Mouse (Mus musculus): ENCODE results near the gene Rab27a. TPM values are rescaled to one million over a fixed set of nuclear protein-coding genes. Genes with fewer than 3 reads are reported as not detected.
"Not testable (repeated sequence)": the region's sequence is repeated elsewhere in the genome, so short reads cannot be mapped to it uniquely, and the experiment has no call there.

Rab27a gene
- total and polyA plus RNA-seq, 3 experiments, result 14.8 to 25.6 (median 20.0) TPM

DNA sequence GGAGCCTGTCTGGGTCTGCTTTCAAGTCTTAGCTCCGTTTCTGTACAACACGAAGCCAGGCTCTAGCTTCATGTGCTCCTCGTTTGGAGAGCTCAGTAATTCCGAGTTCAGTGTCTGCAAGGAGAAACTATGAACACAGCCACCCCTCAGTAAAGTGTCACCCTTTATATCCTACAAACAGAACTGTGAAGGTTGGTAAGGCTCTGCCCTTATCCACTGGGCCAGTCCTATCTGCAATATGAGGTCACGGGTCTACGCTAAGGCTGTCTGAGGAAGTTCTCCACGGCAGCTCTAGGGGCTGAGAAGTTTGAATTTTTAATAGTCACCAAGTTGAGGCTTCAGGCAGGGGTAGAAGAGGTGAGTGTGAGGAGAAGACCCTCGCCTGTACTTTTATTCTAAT is 27.8 kb downstream of the Rab27a start:
- H3K79me2 ChIP-seq (replicated peaks; ENCODE audit: control insufficient read depth, extremely low read depth, insufficient read depth, poor library complexity, severe bottlenecking), result no peaks in the 10 kb centered on the region; the same call in 1 of the 2 replicates
- H3K9me3 ChIP-seq (replicated peaks; ENCODE audit: low read length), result peaks cover 1% of the 10 kb centered on the region
- H3K27me3 ChIP-seq (replicated peaks), result no peaks in the 10 kb centered on the region
- peaks cover 8 to 26% of the 10 kb centered on the region in 2 experiments for H3K4me1 ChIP-seq (ENCODE audit: control insufficient read depth in 1 of 2, insufficient read depth in 2 of 2)
- dilution Hi-C loops (cut with MboI; ENCODE audit: extremely low pct_ligation_motif_present, extremely low pct_unique_long_range_greater_than_20kb, low sequenced_read_pairs) (no loop called here), in situ Hi-C loops (cut with MboI; ENCODE audit: low pct_ligation_motif_present, low pct_unique_long_range_greater_than_20kb, low sequenced_read_pairs) (no loop called here)
- H3K4me3 ChIP-seq (replicated peaks in 1 of 3; ENCODE audit: low read depth in 2 of 3, low read length in 2 of 3, poor library complexity in 1 of 3), result no peak overlapping the region
- H3K27ac ChIP-seq (ENCODE audit: insufficient read depth, low read depth), result no peak overlapping the region
- no peak for DNase-seq (ENCODE audit: extremely low read depth)
- no peak overlapping the region for H3K4me2 ChIP-seq (ENCODE audit: insufficient read depth, low read depth, poor library complexity, severe bottlenecking)
- TF ChIP-seq ZMIZ1 (IDR thresholded peaks at IDR 0.05; ENCODE audit: low read depth, low read length) (no peak), ETS1 (conservative IDR thresholded peaks at IDR 0.05; ENCODE audit: low read depth, low read length) (no peak), BHLHE40 (IDR thresholded peaks at IDR 0.05; ENCODE audit: low read depth, low read length) (no peak), GABPA (IDR thresholded peaks at IDR 0.05; ENCODE audit: insufficient replicate concordance, low read depth, low read length) (no peak), USF2 (conservative IDR thresholded peaks at IDR 0.05; ENCODE audit: low read depth, low read length) (no peak), NRF1 (IDR thresholded peaks at IDR 0.05; ENCODE audit: low read depth, low read length) (no peak), RCOR1 (conservative IDR thresholded peaks at IDR 0.05; ENCODE audit: low read depth, low read length) (no peak), ZNF384 (IDR thresholded peaks at IDR 0.05; ENCODE audit: low read depth, low read length) (no peak), USF1 (IDR thresholded peaks at IDR 0.05; ENCODE audit: low read depth, low read length) (no peak), MXI1 (IDR thresholded peaks at IDR 0.05; ENCODE audit: low read depth, low read length) (no peak), E2F4 (IDR thresholded peaks at IDR 0.05; ENCODE audit: insufficient replicate concordance, low read depth, low read length) (no peak)
- H3K36me3 ChIP-seq (replicated peaks in 1 of 2; ENCODE audit: control insufficient read depth in 1 of 2, insufficient read depth in 1 of 2, low read length in 1 of 2), result peaks cover 6 to 56% of the 10 kb centered on the region in 2 experiments
- H3K9ac ChIP-seq (ENCODE audit: insufficient read depth, low read depth), result no peak overlapping the region

DNA sequence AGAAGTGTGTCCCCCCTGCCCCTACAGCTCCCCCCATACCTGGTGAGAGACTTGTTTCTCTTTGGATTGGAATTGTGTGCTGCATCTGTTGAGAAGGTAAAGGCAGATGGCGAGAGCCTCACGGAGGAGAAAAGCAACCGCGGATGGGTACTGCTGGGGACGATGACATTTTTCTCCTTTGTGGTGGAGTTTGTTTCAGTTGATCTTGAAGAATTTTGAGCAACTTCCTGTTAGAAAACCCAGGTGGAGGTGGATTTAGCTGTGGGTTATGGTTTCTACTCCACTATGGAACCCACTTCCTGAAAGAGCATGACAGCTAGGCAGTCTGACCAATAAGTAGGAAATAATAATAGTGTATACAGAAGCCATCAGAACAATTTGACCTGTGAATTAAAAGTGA is 28.5 kb downstream of the Rab27a start:
- Histone ChIP-seq H3K4me3 (replicated peaks in 1 of 3; ENCODE audit: low read depth in 2 of 3, low read length in 2 of 3, poor library complexity in 1 of 3) (no peak overlapping the region), H3K79me2 (replicated peaks; ENCODE audit: control insufficient read depth, extremely low read depth, insufficient read depth, poor library complexity, severe bottlenecking) (no peaks in the 10 kb centered on the region; the same call in 1 of the 2 replicates), H3K9ac (ENCODE audit: insufficient read depth, low read depth) (no peak overlapping the region), H3K4me1 (ENCODE audit: control insufficient read depth in 1 of 2, insufficient read depth in 2 of 2) (peaks cover 8 to 26% of the 10 kb centered on the region in 2 experiments), H3K9me3 (replicated peaks; ENCODE audit: low read length) (peaks cover 1% of the 10 kb centered on the region), H3K27me3 (replicated peaks) (no peaks in the 10 kb centered on the region), H3K36me3 (replicated peaks in 1 of 2; ENCODE audit: control insufficient read depth in 1 of 2, insufficient read depth in 1 of 2, low read length in 1 of 2) (peaks cover 6 to 53% of the 10 kb centered on the region in 2 experiments), H3K27ac (ENCODE audit: insufficient read depth, low read depth) (no peak overlapping the region), H3K4me2 (ENCODE audit: insufficient read depth, low read depth, poor library complexity, severe bottlenecking) (no peak overlapping the region)
- in situ Hi-C loops (cut with MboI; ENCODE audit: low pct_ligation_motif_present, low pct_unique_long_range_greater_than_20kb, low sequenced_read_pairs) (no loop called here), dilution Hi-C loops (cut with MboI; ENCODE audit: extremely low pct_ligation_motif_present, extremely low pct_unique_long_range_greater_than_20kb, low sequenced_read_pairs) (no loop called here)
- TF ChIP-seq CTCF (conservative IDR thresholded peaks at IDR 0.05 in 1 of 2, IDR thresholded peaks at IDR 0.05 in 1 of 2; ENCODE audit: low read depth in 2 of 2, low read length in 2 of 2) (no peak), ELF1 (IDR thresholded peaks at IDR 0.05; ENCODE audit: low read depth, low read length) (no peak), USF1 (IDR thresholded peaks at IDR 0.05; ENCODE audit: low read depth, low read length) (no peak), RCOR1 (conservative IDR thresholded peaks at IDR 0.05; ENCODE audit: low read depth, low read length) (no peak), POLR2AphosphoS2 (IDR thresholded peaks at IDR 0.05; ENCODE audit: low read depth, low read length) (no peak), MYC (IDR thresholded peaks at IDR 0.05; ENCODE audit: low read depth, low read length) (no peak), PAX5 (IDR thresholded peaks at IDR 0.05; ENCODE audit: low read length) (no peak), USF2 (conservative IDR thresholded peaks at IDR 0.05; ENCODE audit: low read depth, low read length) (no peak), BHLHE40 (IDR thresholded peaks at IDR 0.05; ENCODE audit: low read depth, low read length) (no peak), CHD1 (IDR thresholded peaks at IDR 0.05; ENCODE audit: low read depth, low read length) (no peak), MAZ (IDR thresholded peaks at IDR 0.05; ENCODE audit: low read depth, low read length) (no peak), JUND (conservative IDR thresholded peaks at IDR 0.05; ENCODE audit: low read depth, low read length) (no peak), NELFE (IDR thresholded peaks at IDR 0.05; ENCODE audit: low read depth, low read length) (no peak), E2F4 (IDR thresholded peaks at IDR 0.05; ENCODE audit: insufficient replicate concordance, low read depth, low read length) (no peak)
- DNase-seq (ENCODE audit: extremely low read depth), result no peak

DNA sequence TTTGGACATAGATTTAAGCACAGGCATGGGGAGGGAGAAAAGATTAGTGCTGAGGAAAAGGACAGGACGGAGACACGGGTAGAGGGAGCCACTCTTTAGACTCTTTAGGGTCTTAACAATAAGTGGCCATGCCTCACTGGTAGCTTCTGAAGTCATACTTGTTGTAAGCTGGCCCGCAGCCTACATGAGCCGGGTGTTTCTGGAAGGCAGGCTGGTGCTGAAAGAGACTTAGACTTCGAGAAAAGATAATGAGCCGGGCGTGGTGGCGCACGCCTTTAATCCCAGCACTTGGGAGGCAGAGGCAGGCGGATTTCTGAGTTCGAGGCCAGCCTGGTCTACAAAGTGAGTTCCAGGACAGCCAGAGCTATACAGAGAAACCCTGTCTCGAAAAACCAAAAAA is 34.7 kb downstream of the Rab27a start:
- H3K9me3 ChIP-seq (replicated peaks; ENCODE audit: low read length); H3K9ac ChIP-seq (ENCODE audit: insufficient read depth, low read depth); H3K79me2 ChIP-seq (replicated peaks; ENCODE audit: control insufficient read depth, extremely low read depth, insufficient read depth, poor library complexity, severe bottlenecking); H3K4me3 ChIP-seq (replicated peaks in 1 of 3; ENCODE audit: low read depth in 2 of 3, low read length in 2 of 3, poor library complexity in 1 of 3); dilution Hi-C loops (cut with MboI; ENCODE audit: extremely low pct_ligation_motif_present, extremely low pct_unique_long_range_greater_than_20kb, low sequenced_read_pairs); DNase-seq (ENCODE audit: extremely low read depth); H3K27me3 ChIP-seq (replicated peaks); H3K27ac ChIP-seq (ENCODE audit: insufficient read depth, low read depth); H3K4me2 ChIP-seq (ENCODE audit: insufficient read depth, low read depth, poor library complexity, severe bottlenecking): not testable (repeated sequence)
- in situ Hi-C loops (cut with MboI; ENCODE audit: low pct_ligation_motif_present, low pct_unique_long_range_greater_than_20kb, low sequenced_read_pairs), result loop anchor here (25.0 kb wide), 1 partner anchor 317 kb away; no protein-coding TSS in a partner anchor
- Histone ChIP-seq H3K36me3 (replicated peaks in 1 of 2; ENCODE audit: control insufficient read depth in 1 of 2, insufficient read depth in 1 of 2, low read length in 1 of 2) (peaks cover 6 to 49% of the 10 kb centered on the region in 2 experiments), H3K4me1 (ENCODE audit: control insufficient read depth in 1 of 2, insufficient read depth in 2 of 2) (peaks cover 5 to 26% of the 10 kb centered on the region in 2 experiments; a peak in 3 of 4 replicates)

Data from CH12.LX (cell line).